Mouse (Mus musculus) megakaryocyte-erythroid progenitor cell, adult 5-6 weeks (primary cell): ENCODE data around the gene Ccdc120. TPM values are rescaled to one million over a fixed set of nuclear protein-coding genes. Genes with fewer than 3 reads are reported as not detected.
"Not testable (repeated sequence)": the region's sequence is repeated elsewhere in the genome, so short reads cannot be mapped to it uniquely, and the experiment has no call there.

Experiments
- ATAC-seq: replicated peaks from 2 replicates; pipeline ENCODE4 v1.8.0; 2016; ENCODE audit warnings: mild to moderate bottlenecking, inconsistent platforms; ENCODE audit not compliant: severe bottlenecking, poor library complexity, low FRiP score, low TSS enrichment
- total RNA-seq, 2 experiments: library from RNA; stranded (forward) in 1 of 2; stranded (reverse) in 1 of 2; fragments of 200-1000, 215-1000 nt in 1 of 2; fragments of >200 nt in 1 of 2; fragmentation: Nextera tagmentation in 1 of 2; gene quantifications; 2 replicates each; pipeline ENCODE4 v1.2.3; 2014 to 2017

Ccdc120 gene
- total RNA-seq, 2 experiments from 2014 or later: 2.2 to 2.3 TPM

GRCm38 (mm10) chrX:7762921-7763197 lies 12.2 kb upstream of the Ccdc120 start:
- ATAC-seq: no peak

GRCm38 (mm10) chrX:7762137-7762920 lies 11.6 kb upstream of the Ccdc120 start, which contains the start of gene Tfe3:
Gene Tfe3, plus strand, starts transcription at chrX:7762560.
- peak; percentile 96 for ATAC-seq

- peak; percentile 87 for ATAC-seq
Observed at GRCm38 (mm10) chrX:7753627-7754026, 2.9 kb upstream of the Ccdc120 start.

GRCm38 (mm10) chrX:7745429-7745828 lies 5.3 kb downstream of the Ccdc120 start:
- no peak for ATAC-seq

GRCm38 (mm10) chrX:7744940-7745339 lies 5.8 kb downstream of the Ccdc120 start:
- ATAC-seq: no peak

GRCm38 (mm10) chrX:7743470-7743869 lies 7.2 kb downstream of the Ccdc120 start:
- peak; percentile 44; the same call in 1 of the 2 replicates for ATAC-seq

- 0 out of 2 replicates have a peak, but pooled peaks have one; percentile 50 for ATAC-seq
Observed at GRCm38 (mm10) chrX:7741103-7741502, 9.6 kb downstream of the Ccdc120 start.

- ATAC-seq: no peak
Observed at GRCm38 (mm10) chrX:7740082-7740819, 10.5 kb downstream of the Ccdc120 start.

GRCm38 (mm10) chrX:7739336-7740081 lies 11.2 kb downstream of the Ccdc120 start:
- ATAC-seq: no peak

- peak; percentile 95 for ATAC-seq
Observed at GRCm38 (mm10) chrX:7733571-7734156, 17.0 kb downstream of the Ccdc120 start.

- no peak for ATAC-seq
Observed at GRCm38 (mm10) chrX:7728922-7729265, 21.8 kb downstream of the Ccdc120 start.

- peak; percentile 96 for ATAC-seq
Observed at GRCm38 (mm10) chrX:7728215-7728921, 22.3 kb downstream of the Ccdc120 start, which contains the start of gene Praf2. Gene Praf2, plus strand, starts transcription at chrX:7728439.

GRCm38 (mm10) chrX:7727176-7727575 lies 23.5 kb downstream of the Ccdc120 start:
- ATAC-seq: no peak

- no peak for ATAC-seq
Observed at GRCm38 (mm10) chrX:7725841-7726240, 24.9 kb downstream of the Ccdc120 start.

GRCm38 (mm10) chrX:7724135-7724534 lies 26.6 kb downstream of the Ccdc120 start:
- no peak for ATAC-seq

GRCm38 (mm10) chrX:7722691-7723090 lies 28.0 kb downstream of the Ccdc120 start:
- ATAC-seq: no peak

GRCm38 (mm10) chrX:7722282-7722611 lies 28.5 kb downstream of the Ccdc120 start:
- ATAC-seq: no peak

- ATAC-seq: peak; percentile 96
Observed at GRCm38 (mm10) chrX:7721514-7722281, 29.0 kb downstream of the Ccdc120 start, which contains the start of gene Gm45208. Gene Gm45208, plus strand, starts transcription at chrX:7722245.

- not testable (repeated sequence) for ATAC-seq
Observed at GRCm38 (mm10) chrX:7716058-7716457, 34.6 kb downstream of the Ccdc120 start.
